Mouse (Mus musculus) intestine, embryonic 16.5 days (tissue): ENCODE measurements around the gene Cmip. TPM values are rescaled to one million over a fixed set of nuclear protein-coding genes. Genes with fewer than 3 reads are reported as not detected.

ENCODE experiments used
- ATAC-seq: fragments of 200-750 bp; cut with Nextera tagmentation; 2 replicates; pipeline ENCODE4 v1.8.0; 2017; ENCODE audit warnings: moderate TSS enrichment, moderate library complexity
- H3K27ac ChIP-seq: fragments of 300-500 bp; sonication (generic); 2 replicates; pipeline ENCODE4 v1.5.1; 2014; ENCODE audit warnings: mild to moderate bottlenecking, low read length
- H3K27me3 ChIP-seq: fragments of 300-500 bp; sonication (generic); replicated peaks from 2 replicates; pipeline ENCODE4 v1.6.1; 2014; ENCODE audit warnings: low read length, control low read depth, mixed read lengths; ENCODE audit not compliant: control insufficient read depth, insufficient read depth
- H3K36me3 ChIP-seq: fragments of 300-500 bp; sonication (generic); 2 replicates; pipeline ENCODE4 v1.6.1; 2014; ENCODE audit warnings: low read length, control low read depth; ENCODE audit not compliant: control insufficient read depth, insufficient read depth
- H3K4me1 ChIP-seq: fragments of 300-500 bp; sonication (generic); 2 replicates; pipeline ENCODE4 v1.6.1; 2014; ENCODE audit warnings: low read length, control low read depth, mixed read lengths; ENCODE audit not compliant: control insufficient read depth, insufficient read depth
- H3K4me2 ChIP-seq: fragments of 300-500 bp; sonication (generic); 2 replicates; pipeline ENCODE4 v1.6.1; 2014; ENCODE audit warnings: low read depth, low read length, control low read depth
- H3K4me3 ChIP-seq: fragments of 300-500 bp; sonication (generic); 2 replicates; pipeline ENCODE4 v1.5.1; 2014; ENCODE audit warnings: mild to moderate bottlenecking, low read length
- H3K9ac ChIP-seq: fragments of 300-500 bp; sonication (generic); 2 replicates; pipeline ENCODE4 v1.6.1; 2014; ENCODE audit warnings: low read depth, low read length
- H3K9me3 ChIP-seq: fragments of 300-500 bp; sonication (generic); 2 replicates; pipeline ENCODE4 v1.6.1; 2016; ENCODE audit warnings: low read length, control low read depth; ENCODE audit not compliant: control insufficient read depth
- WGBS: fragments of 180-500 bp; shearing (Covaris S2); extraction: QIAGEN DNeasy Blood & Tissue Kit; methylation state at CpG from one replicate; pipeline ENCODE4 v1.1.7; 2014; 5-methylcytosine and 5-hydroxymethylcytosine counted together
- polyA plus RNA-seq: library from polyadenylated mRNA; unstranded; fragments of >200 nt; fragmentation: Nextera tagmentation; extraction: Ambion mirVana; gene quantifications from 2 replicates; pipeline ENCODE4 v1.2.1, GENCODE M21; 2015

Cmip gene
- polyA plus RNA-seq, 1 experiment from 2014 or later, result 16.8 TPM

GRCm38 (mm10) chr8:117236531-117236930 is 20.3 kb upstream of the Cmip start:
- whole genome bisulfite sequencing, result 92% methylated on average over 4 of the region's 4 CpGs
- no peaks in the 10 kb centered on the region for H3K27me3 ChIP-seq
- no peak for ATAC-seq

GRCm38 (mm10) chr8:117240326-117240725 is 16.5 kb upstream of the Cmip start:
- H3K36me3 ChIP-seq, result no peaks in the 10 kb centered on the region
- no peaks in the 10 kb centered on the region for H3K9me3 ChIP-seq
- no peak for ATAC-seq
- no peak overlapping the region for H3K4me3 ChIP-seq
- no peak overlapping the region for H3K9ac ChIP-seq
- H3K27ac ChIP-seq, result no peak overlapping the region
- 77% methylated on average over 5 of the region's 5 CpGs for WGBS
- H3K27me3 ChIP-seq, result no peaks in the 10 kb centered on the region
- no peak overlapping the region for H3K4me2 ChIP-seq
- H3K4me1 ChIP-seq, result no peaks in the 10 kb centered on the region

More at GRCm38 (mm10) chr8:117236531-117236930, 20.3 kb upstream of the Cmip start:
- Histone ChIP-seq H3K4me3 (no peak overlapping the region), H3K9me3 (no peaks in the 10 kb centered on the region), H3K4me2 (no peak overlapping the region), H3K27ac (no peak overlapping the region), H3K4me1 (no peaks in the 10 kb centered on the region), H3K9ac (no peak overlapping the region), H3K36me3 (no peaks in the 10 kb centered on the region)

GRCm38 (mm10) chr8:117240841-117241494 is 15.9 kb upstream of the Cmip start:
- Histone ChIP-seq H3K4me1 (no peaks in the 10 kb centered on the region), H3K9ac (no peak overlapping the region), H3K4me2 (no peak overlapping the region), H3K9me3 (no peaks in the 10 kb centered on the region), H3K27me3 (no peaks in the 10 kb centered on the region), H3K27ac (no peak overlapping the region), H3K36me3 (no peaks in the 10 kb centered on the region), H3K4me3 (no peak overlapping the region)
- 73% methylated on average over 5 of the region's 5 CpGs for WGBS
- no peak for ATAC-seq

- WGBS, result 37% methylated on average over 3 of the region's 3 CpGs
- no peak overlapping the region for H3K4me2 ChIP-seq
- no peak overlapping the region for H3K4me3 ChIP-seq
- H3K27ac ChIP-seq, result no peak overlapping the region
- no peaks in the 10 kb centered on the region for H3K27me3 ChIP-seq
- ATAC-seq, result no peak
- H3K9ac ChIP-seq, result no peak overlapping the region
- no peaks in the 10 kb centered on the region for H3K36me3 ChIP-seq
- H3K9me3 ChIP-seq, result no peaks in the 10 kb centered on the region
- H3K4me1 ChIP-seq, result no peaks in the 10 kb centered on the region
Measured at GRCm38 (mm10) chr8:117241848-117242247, 15.0 kb upstream of the Cmip start.

GRCm38 (mm10) chr8:117242286-117242685 is 14.6 kb upstream of the Cmip start:
- no peak for ATAC-seq
- no peaks in the 10 kb centered on the region for H3K27me3 ChIP-seq
- H3K4me2 ChIP-seq, result no peak overlapping the region
- H3K4me1 ChIP-seq, result no peaks in the 10 kb centered on the region
- H3K9me3 ChIP-seq, result no peaks in the 10 kb centered on the region
- no peak overlapping the region for H3K27ac ChIP-seq
- H3K36me3 ChIP-seq, result no peaks in the 10 kb centered on the region
- H3K4me3 ChIP-seq, result no peak overlapping the region
- WGBS, result 69% methylated on average over 6 of the region's 6 CpGs
- no peak overlapping the region for H3K9ac ChIP-seq

- ATAC-seq, result peak; percentile 63; the same call in 1 of the 2 replicates
- H3K27ac ChIP-seq, result no peak overlapping the region
- no peaks in the 10 kb centered on the region for H3K9me3 ChIP-seq
- no peak overlapping the region for H3K4me2 ChIP-seq
- WGBS, result 53% methylated on average over 6 of the region's 6 CpGs
- H3K4me3 ChIP-seq, result no peak overlapping the region
- no peaks in the 10 kb centered on the region for H3K27me3 ChIP-seq
- no peak overlapping the region for H3K9ac ChIP-seq
- no peaks in the 10 kb centered on the region for H3K4me1 ChIP-seq
- no peaks in the 10 kb centered on the region for H3K36me3 ChIP-seq
Measured at GRCm38 (mm10) chr8:117244601-117245000, 12.3 kb upstream of the Cmip start.

- WGBS, result 70% methylated on average over 11 of the region's 11 CpGs
- Histone ChIP-seq H3K4me2 (no peak overlapping the region), H3K4me3 (no peak overlapping the region), H3K27me3 (no peaks in the 10 kb centered on the region), H3K27ac (no peak overlapping the region), H3K9ac (no peak overlapping the region), H3K4me1 (no peaks in the 10 kb centered on the region), H3K9me3 (no peaks in the 10 kb centered on the region; the same call in none of the 2 replicates), H3K36me3 (no peaks in the 10 kb centered on the region)
- ATAC-seq, result no peak
Measured at GRCm38 (mm10) chr8:117248341-117248740, 8.5 kb upstream of the Cmip start.

- 51% methylated on average over 7 of the region's 7 CpGs for WGBS
- Histone ChIP-seq H3K4me3 (no peak overlapping the region), H3K4me2 (no peak overlapping the region), H3K4me1 (peaks cover 3% of the 10 kb centered on the region), H3K9ac (no peak overlapping the region), H3K36me3 (no peaks in the 10 kb centered on the region), H3K27me3 (no peaks in the 10 kb centered on the region), H3K9me3 (no peaks in the 10 kb centered on the region; the same call in none of the 2 replicates), H3K27ac (no peak overlapping the region)
- ATAC-seq, result no peak
Measured at GRCm38 (mm10) chr8:117251086-117251681, 5.7 kb upstream of the Cmip start.

- Histone ChIP-seq H3K4me3 (no peak overlapping the region), H3K4me1 (peaks cover 3% of the 10 kb centered on the region), H3K36me3 (no peaks in the 10 kb centered on the region), H3K4me2 (no peak overlapping the region), H3K9me3 (no peaks in the 10 kb centered on the region; the same call in none of the 2 replicates), H3K27me3 (no peaks in the 10 kb centered on the region), H3K27ac (no peak overlapping the region), H3K9ac (no peak overlapping the region)
- WGBS, result 88% methylated on average over 8 of the region's 8 CpGs
- no peak for ATAC-seq
Measured at GRCm38 (mm10) chr8:117252650-117253049, 4.2 kb upstream of the Cmip start.
